Mouse (Mus musculus) hematopoietic stem cell, adult 5-6 weeks (primary cell): ENCODE results near the gene Ranbp9. TPM values are rescaled to one million over a fixed set of nuclear protein-coding genes. Genes with fewer than 3 reads are reported as not detected.
A peak's percentile ranks its signal among the peaks of the same experiment; 100 is the strongest.

Source experiments
- ATAC-seq, 2 experiments: fragments of 125-278 bp in 1 of 2; replicated peaks in 1 of 2; 2 replicates each; pipeline ENCODE4 v1.8.0; 2016 to 2017; ENCODE audit warnings: inconsistent platforms in 2 of 2, mild to moderate bottlenecking in 2 of 2, moderate number of reproducible peaks in 2 of 2, low read depth in 1 of 2, moderate TSS enrichment in 1 of 2; ENCODE audit not compliant: low FRiP score in 2 of 2, poor library complexity in 2 of 2, severe bottlenecking in 2 of 2, insufficient read depth in 1 of 2, low TSS enrichment in 1 of 2
- total RNA-seq: library from RNA; stranded (forward); fragments of 172-1452, 232-1000 nt; gene quantifications from 2 replicates; pipeline ENCODE4 v1.2.3, GENCODE M21; 2017

Gene Ranbp9
- 92.1 and 108 TPM in 2 replicates for total RNA-seq

GRCm38 (mm10) chr13:43480957-43481858 lies at the start of gene Ranbp9:
Gene Ranbp9 (minus strand): TSS chr13:43481282.
- ATAC-seq: peak; percentile 34 to 50; a peak in 3 of 4 replicates

- ATAC-seq: peak; percentile 6 to 42; a peak in 2 of 4 replicates
Observed at GRCm38 (mm10) chr13:43530129-43530831, 49.2 kb upstream of the Ranbp9 start.

- ATAC-seq: no peak
Observed at GRCm38 (mm10) chr13:43526289-43526688, 45.2 kb upstream of the Ranbp9 start.

- peak; percentile 26 to 30; a peak in 2 of 4 replicates for ATAC-seq
Observed at GRCm38 (mm10) chr13:43525363-43526134, 44.5 kb upstream of the Ranbp9 start.

GRCm38 (mm10) chr13:43524491-43525362 lies 43.6 kb upstream of the Ranbp9 start:
- ATAC-seq: peak; percentile 93 to 94

GRCm38 (mm10) chr13:43523906-43524480 lies 42.9 kb upstream of the Ranbp9 start:
- no peak for ATAC-seq

- ATAC-seq: no peak
Observed at GRCm38 (mm10) chr13:43521940-43522339, 40.9 kb upstream of the Ranbp9 start.

GRCm38 (mm10) chr13:43519251-43519650 lies 38.2 kb upstream of the Ranbp9 start:
- ATAC-seq: no peak

- no peak for ATAC-seq
Observed at GRCm38 (mm10) chr13:43517371-43517770, 36.3 kb upstream of the Ranbp9 start.

- no peak for ATAC-seq
Observed at GRCm38 (mm10) chr13:43516931-43517330, 35.8 kb upstream of the Ranbp9 start.

- ATAC-seq: no peak
Observed at GRCm38 (mm10) chr13:43516119-43516518, 35.0 kb upstream of the Ranbp9 start.

GRCm38 (mm10) chr13:43514950-43515358 lies 33.9 kb upstream of the Ranbp9 start:
- peak; percentile 89 to 93 for ATAC-seq

- ATAC-seq: no peak
Observed at GRCm38 (mm10) chr13:43512736-43513135, 31.7 kb upstream of the Ranbp9 start.

GRCm38 (mm10) chr13:43505798-43506197 lies 24.7 kb upstream of the Ranbp9 start:
- ATAC-seq: peak; percentile 9 to 68; a peak in 2 of 4 replicates

GRCm38 (mm10) chr13:43503395-43503850 lies 22.3 kb upstream of the Ranbp9 start:
- peak; percentile 51 to 54; a peak in 3 of 4 replicates for ATAC-seq

- no peak for ATAC-seq
Observed at GRCm38 (mm10) chr13:43501601-43502000, 20.5 kb upstream of the Ranbp9 start.
